Mouse (Mus musculus): Measurements from ENCODE around the gene Hoxa3. TPM values are rescaled to one million over a fixed set of nuclear protein-coding genes. Genes with fewer than 3 reads are reported as not detected.

Gene Hoxa3
- polyA plus RNA-seq, 1 experiment, result not detected

DNA sequence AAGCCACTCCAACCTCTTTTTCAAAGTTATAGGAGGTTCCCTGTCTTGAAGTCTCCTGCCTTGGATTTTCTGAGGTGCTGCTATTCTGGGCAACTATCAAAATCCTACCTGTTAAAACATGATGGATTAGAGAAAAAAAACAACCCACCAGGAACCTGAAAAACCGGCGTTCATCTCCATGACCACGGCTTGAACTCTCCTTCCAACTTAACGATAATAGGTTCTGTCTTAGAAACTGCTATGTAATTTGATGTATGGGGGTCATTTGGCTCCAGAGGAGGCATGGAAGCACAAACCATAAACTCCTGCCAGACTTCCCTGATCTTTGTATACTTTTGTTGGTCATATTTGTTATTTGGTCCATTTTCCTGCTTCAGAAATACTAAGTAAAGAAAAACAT, 39.5 kb downstream of the Hoxa3 start:
- TF ChIP-seq GATA1 (IDR thresholded peaks at IDR 0.05; ENCODE audit: low read length) (no peak), TAL1 (IDR thresholded peaks at IDR 0.05; ENCODE audit: low read length) (no peak)
- Histone ChIP-seq H3K36me3 (ENCODE audit: control insufficient read depth) (no peaks in the 10 kb centered on the region), H3K27me3 (ENCODE audit: control insufficient read depth) (peaks cover 100% of the 10 kb centered on the region), H3K9me3 (ENCODE audit: control insufficient read depth, low read length) (peaks cover 2% of the 10 kb centered on the region; the same call in 1 of the 2 replicates), H3K4me1 (ENCODE audit: control insufficient read depth) (no peaks in the 10 kb centered on the region), H3K4me3 (replicated peaks) (no peak overlapping the region)

DNA sequence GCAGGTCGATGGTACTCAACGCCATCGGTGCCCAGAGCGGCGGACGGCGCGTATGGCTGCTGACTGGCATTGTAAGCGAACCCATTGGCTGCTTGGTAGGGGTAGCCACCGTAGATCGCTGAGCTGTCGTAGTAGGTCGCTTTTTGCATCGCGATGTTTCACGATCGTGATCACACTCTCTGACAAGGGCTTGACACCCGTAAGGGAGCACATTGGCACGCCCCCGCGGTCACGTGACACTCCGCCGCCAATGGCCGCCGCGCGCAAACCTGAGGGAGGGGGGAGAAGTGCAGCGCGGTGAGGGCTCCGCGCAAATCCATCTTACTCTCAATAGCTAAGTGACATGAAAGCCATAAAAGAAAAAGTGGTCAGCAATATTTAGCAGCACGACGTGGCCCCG, 40.6 kb downstream of the Hoxa3 start:
- Histone ChIP-seq H3K9me3 (ENCODE audit: control insufficient read depth, low read length) (peaks cover 2% of the 10 kb centered on the region; the same call in 1 of the 2 replicates), H3K4me1 (ENCODE audit: control insufficient read depth) (no peaks in the 10 kb centered on the region), H3K4me3 (replicated peaks) (no peak overlapping the region), H3K27me3 (ENCODE audit: control insufficient read depth) (peaks cover 100% of the 10 kb centered on the region), H3K36me3 (ENCODE audit: control insufficient read depth) (no peaks in the 10 kb centered on the region)
- TF ChIP-seq TAL1 (IDR thresholded peaks at IDR 0.05; ENCODE audit: low read length) (no peak), GATA1 (IDR thresholded peaks at IDR 0.05; ENCODE audit: low read length) (no peak)

DNA sequence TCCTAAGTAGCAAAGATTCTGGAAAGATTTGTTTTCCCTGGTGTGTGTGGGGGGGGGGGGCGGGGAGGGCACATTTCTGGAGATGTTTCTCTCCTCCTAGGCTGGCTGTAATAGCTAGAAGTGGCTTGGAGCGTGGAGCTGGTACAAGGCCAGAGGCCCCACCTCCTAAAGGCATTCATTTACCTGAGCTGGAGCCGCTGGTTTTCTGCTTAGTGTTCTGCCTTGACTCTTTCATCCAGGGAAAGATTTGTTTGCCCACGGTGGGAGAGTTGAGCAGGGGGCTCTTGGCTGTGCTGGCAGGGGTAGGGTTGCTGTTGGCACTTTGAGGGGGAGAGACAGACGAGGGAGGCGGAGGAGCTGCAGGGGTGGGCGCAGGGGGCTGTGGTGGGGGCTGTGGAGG, 41.2 kb downstream of the Hoxa3 start:
- H3K9me3 ChIP-seq (ENCODE audit: control insufficient read depth, low read length), result no peaks in the 10 kb centered on the region; the same call in 1 of the 2 replicates
- no peak for TF ChIP-seq GATA1 (IDR thresholded peaks at IDR 0.05; ENCODE audit: low read length)
- TF ChIP-seq TAL1 (IDR thresholded peaks at IDR 0.05; ENCODE audit: low read length), result no peak
- H3K4me3 ChIP-seq (replicated peaks), result no peak overlapping the region
- no peaks in the 10 kb centered on the region for H3K36me3 ChIP-seq (ENCODE audit: control insufficient read depth)
- H3K27me3 ChIP-seq (ENCODE audit: control insufficient read depth), result peaks cover 100% of the 10 kb centered on the region
- H3K4me1 ChIP-seq (ENCODE audit: control insufficient read depth), result no peaks in the 10 kb centered on the region

DNA sequence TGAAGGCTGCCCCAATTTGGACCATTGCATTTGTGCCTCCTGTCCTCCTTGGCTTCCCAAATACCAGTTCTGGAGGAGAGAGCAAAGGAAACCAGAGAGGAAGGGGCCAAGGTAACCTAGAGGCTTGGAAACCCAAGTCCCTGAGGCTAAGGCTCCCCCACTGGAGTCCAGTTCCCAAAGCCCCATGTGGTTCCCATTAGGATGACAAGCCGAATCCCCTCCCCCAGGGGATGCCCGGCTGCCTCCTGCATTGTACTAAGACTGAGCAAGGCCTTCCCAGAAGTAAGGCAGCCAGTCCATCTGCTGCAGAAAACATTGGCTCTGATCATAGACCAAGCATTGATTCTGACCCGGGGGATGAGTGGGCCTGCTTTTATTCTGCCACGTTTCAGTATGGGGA, 41.8 kb downstream of the Hoxa3 start:
- no peaks in the 10 kb centered on the region for H3K4me1 ChIP-seq (ENCODE audit: control insufficient read depth)
- no peaks in the 10 kb centered on the region for H3K36me3 ChIP-seq (ENCODE audit: control insufficient read depth)
- H3K9me3 ChIP-seq (ENCODE audit: control insufficient read depth, low read length), result no peaks in the 10 kb centered on the region; the same call in 1 of the 2 replicates
- TF ChIP-seq TAL1 (IDR thresholded peaks at IDR 0.05; ENCODE audit: low read length) (no peak), GATA1 (IDR thresholded peaks at IDR 0.05; ENCODE audit: low read length) (no peak)
- peaks cover 100% of the 10 kb centered on the region for H3K27me3 ChIP-seq (ENCODE audit: control insufficient read depth)
- H3K4me3 ChIP-seq (replicated peaks), result no peak overlapping the region

DNA sequence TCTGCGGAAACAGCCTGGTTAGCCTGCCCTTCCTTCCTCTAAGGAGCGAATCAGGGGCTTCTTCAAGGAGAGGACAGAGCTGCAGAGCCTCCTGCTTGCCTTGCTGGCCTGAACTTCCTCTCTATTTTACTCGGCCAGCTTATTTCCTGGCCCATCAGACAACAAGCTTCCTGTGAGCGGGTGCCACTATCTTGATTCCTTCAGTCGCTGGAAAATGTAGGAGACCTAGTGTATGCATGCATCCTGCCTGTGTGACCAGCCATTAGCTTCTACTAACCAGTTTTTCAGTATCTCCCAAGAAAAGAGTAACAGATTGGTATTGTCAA, 42.3 kb downstream of the Hoxa3 start:
- H3K27me3 ChIP-seq (ENCODE audit: control insufficient read depth), result peaks cover 100% of the 10 kb centered on the region
- TF ChIP-seq TAL1 (IDR thresholded peaks at IDR 0.05; ENCODE audit: low read length) (no peak), GATA1 (IDR thresholded peaks at IDR 0.05; ENCODE audit: low read length) (no peak)
- H3K4me3 ChIP-seq (replicated peaks), result no peak overlapping the region

DNA sequence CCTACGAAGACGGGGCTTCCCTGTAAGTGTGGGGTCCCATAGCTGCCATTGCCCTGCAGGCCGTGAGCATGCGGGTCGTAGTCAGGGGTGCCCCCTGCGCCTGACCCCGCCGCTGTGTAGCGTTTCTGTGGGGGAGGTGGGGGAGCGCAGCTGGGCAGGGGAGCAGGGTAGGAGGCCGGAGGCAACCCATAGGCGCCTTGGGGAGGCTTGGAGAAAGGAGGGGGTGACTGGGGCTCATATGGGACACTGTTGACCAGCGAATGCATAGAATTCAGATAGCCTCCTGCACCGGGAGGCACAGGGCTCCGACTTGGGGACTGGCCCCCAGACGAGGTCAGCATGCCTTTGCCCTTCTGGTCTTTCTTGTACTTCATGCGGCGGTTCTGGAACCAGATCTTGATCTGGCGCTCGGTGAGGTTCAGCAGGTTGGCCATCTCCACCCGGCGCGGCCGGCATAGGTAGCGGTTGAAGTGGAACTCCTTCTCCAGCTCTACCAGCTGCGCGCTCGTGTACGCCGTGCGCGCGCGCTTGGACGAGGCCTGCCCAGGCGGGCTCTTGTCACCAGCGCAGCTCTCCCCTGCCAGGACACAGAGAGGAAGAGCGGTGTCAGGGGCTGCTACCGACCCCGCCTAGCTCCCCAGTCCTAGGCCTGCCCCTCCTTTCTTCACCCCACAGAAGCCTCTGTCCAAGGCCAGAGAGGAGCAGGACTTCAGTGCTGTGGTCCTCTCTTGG, 42.8 kb downstream of the Hoxa3 start:
- no peak overlapping the region for H3K4me3 ChIP-seq (replicated peaks)
- peaks cover 100% of the 10 kb centered on the region for H3K27me3 ChIP-seq (ENCODE audit: control insufficient read depth)
- no peaks in the 10 kb centered on the region for H3K4me1 ChIP-seq (ENCODE audit: control insufficient read depth)
- no peaks in the 10 kb centered on the region; the same call in 1 of the 2 replicates for H3K9me3 ChIP-seq (ENCODE audit: control insufficient read depth, low read length)
- TF ChIP-seq TAL1 (IDR thresholded peaks at IDR 0.05; ENCODE audit: low read length), result no peak
- no peak for TF ChIP-seq GATA1 (IDR thresholded peaks at IDR 0.05; ENCODE audit: low read length)
- H3K36me3 ChIP-seq (ENCODE audit: control insufficient read depth), result no peaks in the 10 kb centered on the region

More for the DNA sequence above, 42.3 kb downstream of the Hoxa3 start:
- H3K9me3 ChIP-seq (ENCODE audit: control insufficient read depth, low read length), result no peaks in the 10 kb centered on the region; the same call in 1 of the 2 replicates
- no peaks in the 10 kb centered on the region for H3K4me1 ChIP-seq (ENCODE audit: control insufficient read depth)
- no peaks in the 10 kb centered on the region for H3K36me3 ChIP-seq (ENCODE audit: control insufficient read depth)

GRCm38 (mm10) chr6:52169499-52170165, 43.5 kb downstream of the Hoxa3 start:
- TF ChIP-seq TAL1 (IDR thresholded peaks at IDR 0.05; ENCODE audit: low read length) (no peak), GATA1 (IDR thresholded peaks at IDR 0.05; ENCODE audit: low read length) (no peak)
- Histone ChIP-seq H3K27me3 (ENCODE audit: control insufficient read depth) (peaks cover 100% of the 10 kb centered on the region), H3K36me3 (ENCODE audit: control insufficient read depth) (no peaks in the 10 kb centered on the region), H3K4me3 (replicated peaks) (no peak overlapping the region), H3K9me3 (ENCODE audit: control insufficient read depth, low read length) (no peaks in the 10 kb centered on the region; the same call in 1 of the 2 replicates), H3K4me1 (ENCODE audit: control insufficient read depth) (no peaks in the 10 kb centered on the region)

GRCm38 (mm10) chr6:52168191-52169055, 44.7 kb downstream of the Hoxa3 start:
- Histone ChIP-seq H3K9me3 (ENCODE audit: control insufficient read depth, low read length) (no peaks in the 10 kb centered on the region; the same call in 1 of the 2 replicates), H3K4me3 (replicated peaks) (no peak overlapping the region), H3K36me3 (ENCODE audit: control insufficient read depth) (no peaks in the 10 kb centered on the region), H3K27me3 (ENCODE audit: control insufficient read depth) (peaks cover 100% of the 10 kb centered on the region), H3K4me1 (ENCODE audit: control insufficient read depth) (no peaks in the 10 kb centered on the region)
- TF ChIP-seq GATA1 (IDR thresholded peaks at IDR 0.05; ENCODE audit: low read length) (no peak), TAL1 (IDR thresholded peaks at IDR 0.05; ENCODE audit: low read length) (no peak)

Measured in erythroblast, embryonic 14.5 days (primary cell).